Mouse (Mus musculus) thymus, postnatal 25 days (tissue): Measurements from ENCODE around the gene Fcna.

Experiments used
- DNase-seq: peaks from one replicate; pipeline ENCODE4 v3.0.0; 2022

The Fcna gene

DNA sequence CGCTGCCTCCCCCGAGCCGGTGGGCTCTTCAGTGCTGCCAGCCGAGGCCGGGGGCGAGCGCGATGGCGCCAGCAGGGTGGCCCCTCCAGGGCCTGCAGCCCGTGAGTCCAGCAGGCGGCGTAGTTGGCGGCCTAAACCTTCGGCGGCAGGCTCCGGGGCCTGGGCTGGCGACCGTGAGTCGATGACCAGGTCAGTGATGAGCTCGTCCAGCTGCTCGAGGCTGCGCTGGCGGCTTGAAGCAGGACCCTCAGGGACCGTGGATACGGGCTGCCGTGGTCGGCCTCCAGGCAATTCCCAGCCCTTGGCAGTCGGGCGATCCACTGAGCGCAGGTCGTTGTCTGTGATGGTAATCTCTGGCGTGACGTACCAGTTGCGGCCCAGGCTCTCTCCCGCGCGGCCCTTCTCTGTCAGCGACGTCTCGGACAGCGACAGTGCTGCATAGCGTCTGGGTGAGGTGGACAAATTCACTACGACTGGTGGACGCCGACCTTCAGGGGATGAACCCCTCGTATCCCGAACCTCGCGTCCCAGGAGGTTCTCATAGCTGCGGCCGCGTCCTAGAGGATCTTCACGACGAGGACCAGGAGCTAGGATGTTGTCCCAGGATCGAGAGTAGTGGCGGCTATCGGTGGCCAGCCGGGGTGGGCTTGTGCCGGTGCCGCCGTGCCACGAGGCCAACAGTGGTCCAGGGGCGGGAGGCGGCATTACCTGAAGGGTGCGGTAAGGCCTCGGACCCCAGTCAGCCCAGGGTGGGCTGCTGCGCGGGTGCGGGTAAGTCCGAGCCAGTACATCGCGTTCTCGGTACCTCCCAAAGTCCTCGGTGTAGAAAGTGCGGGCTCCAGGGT is 49.7 kb downstream of the Fcna start:
- DNase-seq: no peak

- no peak for DNase-seq
Observed at GRCm38 (mm10) chr2:25576965-25577891, 50.6 kb downstream of the Fcna start.

- DNase-seq: no peak
Observed at GRCm38 (mm10) chr2:25576028-25576850, 51.6 kb downstream of the Fcna start.

DNA sequence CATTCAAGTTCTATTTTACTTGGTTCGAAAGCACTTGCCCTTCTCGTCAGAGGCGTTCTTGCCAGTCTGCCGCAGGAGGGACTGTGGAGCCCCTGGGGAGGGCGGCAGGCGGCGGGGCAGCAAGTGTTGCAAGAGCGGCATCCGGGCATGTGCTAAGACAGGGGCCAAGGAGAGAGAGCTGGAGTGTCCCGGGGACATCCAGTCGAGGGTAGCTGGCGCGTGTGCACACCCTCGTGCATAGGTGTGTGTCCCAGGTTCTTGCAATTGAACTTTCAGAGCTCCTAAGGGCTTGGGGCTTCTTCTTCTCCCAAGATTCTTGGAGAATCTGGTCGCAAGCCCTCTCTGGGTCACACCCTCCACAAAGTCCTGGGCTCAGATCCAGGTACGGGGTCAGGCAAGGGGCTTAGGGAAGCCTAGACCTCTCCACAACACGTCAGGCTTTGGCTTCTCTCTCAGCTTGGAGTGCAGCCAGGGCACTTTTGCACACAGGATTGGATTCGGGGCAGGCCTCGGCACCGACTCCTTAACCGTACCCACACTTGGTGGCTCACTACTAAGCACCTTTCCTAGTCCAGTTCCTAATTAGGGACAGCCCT is 52.3 kb downstream of the Fcna start:
- DNase-seq: peak; percentile 67
